Mouse (Mus musculus) kidney, adult 11 months (tissue): Measurements from ENCODE around the gene Tmem108.
A peak's percentile ranks its signal among the peaks of the same experiment; 100 is the strongest.

ENCODE experiments used
- DNase-seq: peaks from one replicate; pipeline ENCODE4 v3.0.0; 2022

The Tmem108 gene

GRCm38 (mm10) chr9:103544599-103544998, 217.0 kb downstream of the Tmem108 start:
- DNase-seq: no peak

- no peak for DNase-seq
Measured at GRCm38 (mm10) chr9:103540518-103540917, 221.1 kb downstream of the Tmem108 start.

DNA sequence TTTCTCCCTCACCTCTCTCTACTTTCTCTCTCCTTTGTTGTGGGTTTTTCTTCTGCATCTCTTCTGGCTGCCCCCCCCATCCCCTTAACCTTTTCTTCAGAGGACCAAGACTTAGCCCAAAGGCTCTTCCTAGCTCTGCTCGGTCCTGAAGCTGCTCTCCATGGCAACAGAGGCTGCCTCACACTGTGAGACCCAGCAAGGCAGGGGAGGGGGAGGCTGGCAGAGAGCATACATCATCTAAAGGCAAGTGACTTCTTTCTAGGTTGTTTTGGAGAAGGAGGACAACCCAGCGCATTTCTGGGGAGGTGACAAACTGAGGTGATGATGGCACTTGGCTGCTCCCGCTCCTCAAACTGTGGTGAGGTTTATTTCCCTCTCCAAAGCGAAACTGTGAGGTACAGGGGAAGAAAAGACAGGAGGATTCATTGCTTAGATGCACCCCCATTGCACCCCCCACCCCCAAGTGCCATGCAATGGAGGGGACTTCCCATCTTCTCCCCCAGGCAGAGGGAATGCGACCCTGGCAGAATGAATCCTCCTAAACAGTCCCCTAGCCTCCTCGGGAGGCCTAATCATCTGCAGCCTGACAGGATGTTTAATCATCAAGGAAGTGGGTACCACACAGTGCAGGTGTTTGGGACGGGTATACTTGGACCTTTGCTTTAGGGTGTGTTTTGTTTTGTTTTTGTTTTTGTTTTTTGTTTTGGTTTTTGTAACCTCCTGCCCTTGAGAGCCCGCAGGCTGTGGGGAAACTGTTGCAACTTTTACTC, 223.4 kb downstream of the Tmem108 start:
- no peak for DNase-seq

- DNase-seq: no peak
Measured at GRCm38 (mm10) chr9:103536059-103536634, 225.5 kb downstream of the Tmem108 start.

DNA sequence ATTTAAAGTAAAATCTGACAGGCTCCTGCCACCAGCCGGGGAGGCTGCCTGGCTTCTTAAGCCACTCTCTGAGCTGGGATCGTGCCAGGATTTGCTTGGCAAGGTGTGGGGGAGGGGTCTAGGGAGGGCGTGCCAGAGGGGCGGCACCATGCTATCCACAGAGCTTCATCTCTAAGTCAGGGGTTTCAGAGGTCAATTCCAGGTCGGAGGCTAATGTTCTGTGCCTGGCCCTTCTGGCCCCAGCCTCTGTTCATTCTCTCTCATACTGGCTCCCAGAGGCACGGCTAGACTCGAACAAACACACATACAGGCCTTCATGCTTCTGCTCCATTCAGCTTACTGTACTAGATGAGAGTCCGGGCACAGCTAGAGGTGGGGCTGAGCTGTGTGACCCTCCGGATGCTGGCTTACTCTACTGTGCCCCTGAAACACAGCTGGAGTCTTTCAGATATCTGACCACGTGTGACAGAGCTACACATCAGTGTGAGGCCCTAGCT, 236.5 kb downstream of the Tmem108 start:
- no peak for DNase-seq

- DNase-seq: no peak
Measured at GRCm38 (mm10) chr9:103524600-103524999, 237.0 kb downstream of the Tmem108 start.

- no peak for DNase-seq
Measured at GRCm38 (mm10) chr9:103523742-103524403, 237.8 kb downstream of the Tmem108 start.

DNA sequence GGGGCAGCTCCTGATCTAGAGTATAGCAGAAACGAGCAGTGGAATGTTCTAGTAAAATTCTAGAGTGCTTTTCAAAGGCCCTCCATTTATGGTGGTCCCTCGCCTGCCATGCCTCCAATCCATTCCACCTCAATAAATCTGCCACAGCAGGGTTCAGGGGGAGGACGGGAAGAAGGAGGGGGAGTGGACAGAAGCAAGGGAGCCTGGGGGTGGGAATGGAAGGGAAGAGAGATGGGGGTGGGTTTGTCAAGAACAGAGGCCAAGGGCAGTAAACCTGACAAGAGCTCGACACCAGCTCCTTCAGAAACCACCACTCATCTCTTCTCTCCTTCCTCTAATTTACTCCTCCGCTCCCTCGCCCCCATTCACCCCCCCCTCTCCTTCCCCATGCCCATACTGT, 238.6 kb downstream of the Tmem108 start:
- DNase-seq: no peak

DNA sequence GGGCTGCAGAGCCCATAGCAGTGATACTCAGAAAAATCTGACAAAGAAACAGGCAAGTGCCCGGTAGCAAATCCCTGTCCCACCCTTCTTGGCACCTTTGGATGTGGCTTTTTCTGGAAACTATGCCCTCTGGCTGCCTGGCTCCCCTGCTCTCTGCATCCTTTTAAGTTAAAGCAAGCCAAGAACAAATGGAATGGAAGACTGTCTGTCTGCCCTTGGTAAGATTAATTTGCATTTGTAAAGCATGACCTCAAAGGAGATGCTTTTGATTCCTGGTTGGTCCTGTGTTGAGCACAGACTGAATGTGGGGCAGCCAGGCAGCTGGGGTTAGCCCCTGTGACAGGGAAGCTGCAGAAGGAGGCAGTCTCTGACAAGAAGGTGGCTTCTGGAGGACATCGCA, 247.8 kb downstream of the Tmem108 start:
- no peak for DNase-seq

DNA sequence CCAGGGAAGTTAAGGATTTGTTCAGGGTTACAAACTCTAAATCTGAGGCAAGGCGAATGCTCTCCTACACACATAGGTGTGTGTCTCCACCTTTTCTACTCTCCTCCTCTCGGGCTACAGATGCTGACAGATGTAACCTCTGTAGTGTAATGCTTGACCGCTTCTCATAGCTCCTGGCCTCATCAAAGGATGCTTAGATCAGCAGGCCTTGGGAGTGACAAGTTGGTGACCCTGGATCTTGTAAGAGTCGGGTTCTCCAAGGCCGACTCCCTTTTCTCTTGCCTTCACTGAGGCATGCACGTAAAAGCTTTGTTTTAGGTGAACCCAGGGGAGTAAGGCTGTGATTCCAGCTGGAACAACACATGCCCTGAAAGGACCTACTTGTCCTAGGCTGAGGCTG, 249.4 kb downstream of the Tmem108 start:
- no peak for DNase-seq

- DNase-seq: no peak
Measured at GRCm38 (mm10) chr9:103506968-103507584, 254.6 kb downstream of the Tmem108 start.

DNA sequence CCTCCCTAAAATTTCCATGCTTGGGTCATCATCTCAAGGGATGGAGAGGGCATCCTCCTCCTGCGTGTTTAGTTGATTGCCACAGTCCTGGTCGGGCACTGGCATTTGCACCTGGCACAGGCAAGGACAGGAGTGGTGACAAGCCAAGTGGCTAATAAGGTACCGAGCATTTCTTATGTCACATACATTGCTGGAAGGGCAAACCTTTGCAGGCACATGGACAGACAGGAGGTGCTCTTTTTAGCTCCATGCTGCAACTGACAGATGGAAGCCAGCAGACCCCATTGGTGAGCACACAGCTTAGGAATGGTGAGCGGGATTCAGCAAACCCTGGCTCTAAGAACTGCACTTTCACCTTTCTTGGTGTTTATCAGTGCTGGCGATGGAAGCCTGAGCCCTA, 256.6 kb downstream of the Tmem108 start:
- no peak for DNase-seq

DNA sequence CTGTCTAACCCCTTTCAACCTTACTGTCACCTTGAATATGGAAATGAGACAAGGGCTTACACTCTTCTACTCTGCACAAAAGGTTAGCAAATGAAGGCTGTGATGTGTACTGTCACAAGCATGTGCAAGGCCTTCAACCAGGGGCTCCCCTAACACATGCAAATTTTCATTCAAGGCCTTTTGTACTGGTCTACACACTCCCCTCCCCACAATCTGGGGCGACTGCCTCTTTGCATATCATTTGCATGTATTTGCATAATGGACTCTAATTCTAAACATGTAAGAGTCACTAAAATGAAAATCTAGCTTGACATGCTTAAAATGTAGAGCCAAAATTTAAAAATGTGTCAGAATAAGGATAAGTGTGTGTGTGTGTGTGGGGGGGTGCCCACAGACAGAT, 257.0 kb downstream of the Tmem108 start:
- DNase-seq: no peak

DNA sequence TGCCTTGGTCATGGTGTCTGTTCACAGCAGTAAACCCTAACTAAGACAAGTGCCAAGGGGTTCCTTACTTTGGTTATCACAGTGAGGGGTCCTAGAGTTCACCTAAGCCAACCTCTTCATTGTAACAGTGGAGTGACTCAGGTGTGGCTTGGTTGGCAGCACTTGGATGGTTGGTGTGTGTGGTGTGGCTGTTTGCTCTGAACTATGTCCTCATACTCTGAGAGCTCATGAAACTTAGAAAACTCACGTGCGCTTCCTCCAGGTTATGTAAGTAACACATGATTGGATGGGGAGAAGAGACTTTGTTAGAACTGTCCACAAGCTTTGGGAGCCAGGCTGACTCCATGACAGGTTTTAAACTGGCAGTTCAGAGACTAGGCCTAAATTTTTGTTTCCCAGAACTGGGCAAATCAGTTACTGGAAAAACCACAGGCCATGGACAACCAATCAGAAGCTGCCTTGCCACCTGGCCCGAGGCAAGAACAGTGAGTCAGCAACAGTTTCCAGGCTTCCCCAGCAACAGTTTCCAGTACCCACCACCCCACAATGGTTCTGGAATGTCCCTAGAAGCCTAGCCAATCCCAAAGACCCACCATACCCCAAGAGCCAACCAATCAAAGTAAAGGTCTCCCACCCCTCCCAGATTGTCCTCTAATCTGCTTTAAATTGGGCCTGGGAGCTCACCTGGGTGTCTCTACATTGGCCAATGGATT, 257.9 kb downstream of the Tmem108 start:
- peak; percentile 51 for DNase-seq

DNA sequence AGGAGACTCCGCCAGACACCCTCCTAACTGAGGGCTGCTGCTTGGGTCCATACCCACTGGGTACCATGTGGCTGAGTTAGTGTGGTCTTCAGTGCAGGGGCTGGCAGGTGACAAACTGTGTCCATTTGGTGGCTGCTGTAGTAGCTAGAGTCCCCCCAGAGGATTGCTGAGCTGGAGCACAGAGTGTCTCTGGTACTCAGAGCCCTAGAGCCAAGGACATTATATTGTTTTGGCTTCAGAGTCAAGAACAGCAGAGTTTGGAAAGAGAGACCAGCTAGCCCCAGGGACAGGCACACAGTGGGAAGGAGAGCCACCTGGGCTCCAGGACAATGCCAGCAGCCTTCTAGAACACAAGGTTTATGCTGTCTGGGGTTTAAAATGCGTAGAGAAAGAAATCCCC, 259.0 kb downstream of the Tmem108 start:
- DNase-seq: no peak

DNA sequence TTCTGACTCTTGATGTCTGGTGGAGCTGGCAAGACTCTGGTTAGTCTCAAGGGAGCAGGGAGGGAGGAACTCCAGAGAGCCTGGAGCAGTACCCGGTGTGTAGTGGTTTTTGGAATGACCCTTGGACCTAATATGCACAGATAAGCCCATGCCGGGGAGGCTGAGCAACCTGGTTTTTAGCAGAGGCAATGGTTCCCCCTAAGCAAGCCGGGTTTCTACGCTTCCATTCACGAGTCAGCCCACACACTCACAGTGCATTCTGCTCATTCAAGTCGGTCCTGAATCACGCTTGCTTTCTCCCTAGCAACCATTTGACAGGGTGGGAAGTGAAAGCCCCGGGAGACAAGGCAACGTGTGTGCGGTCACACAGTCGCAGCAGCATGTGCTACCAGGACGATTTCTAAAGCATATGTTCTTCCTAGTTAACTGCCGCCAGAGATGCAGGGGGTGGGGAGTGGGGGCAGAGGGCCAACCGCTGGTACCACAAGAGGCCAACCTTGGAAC, 259.7 kb downstream of the Tmem108 start:
- DNase-seq: no peak

DNA sequence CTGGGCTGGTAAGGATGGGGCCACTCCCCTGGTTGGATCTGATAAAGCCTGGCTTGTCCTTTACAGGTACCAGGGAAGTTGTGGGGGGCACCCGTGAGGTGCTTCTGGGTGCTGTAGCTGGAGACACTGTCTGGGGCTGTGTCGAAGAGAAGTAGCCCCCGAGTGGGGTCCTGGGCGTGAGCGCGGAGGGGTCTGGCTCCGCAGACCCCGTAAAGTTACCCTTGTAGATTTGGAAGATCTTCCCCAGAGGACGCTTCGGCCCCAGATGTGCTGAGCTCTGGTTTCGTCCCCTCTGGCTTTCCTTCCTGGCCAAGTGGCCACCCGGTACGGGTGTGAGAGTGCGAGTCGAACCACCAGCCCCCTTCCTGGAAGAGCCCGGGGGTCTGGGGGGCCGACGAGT, 262.3 kb downstream of the Tmem108 start:
- DNase-seq: no peak

DNA sequence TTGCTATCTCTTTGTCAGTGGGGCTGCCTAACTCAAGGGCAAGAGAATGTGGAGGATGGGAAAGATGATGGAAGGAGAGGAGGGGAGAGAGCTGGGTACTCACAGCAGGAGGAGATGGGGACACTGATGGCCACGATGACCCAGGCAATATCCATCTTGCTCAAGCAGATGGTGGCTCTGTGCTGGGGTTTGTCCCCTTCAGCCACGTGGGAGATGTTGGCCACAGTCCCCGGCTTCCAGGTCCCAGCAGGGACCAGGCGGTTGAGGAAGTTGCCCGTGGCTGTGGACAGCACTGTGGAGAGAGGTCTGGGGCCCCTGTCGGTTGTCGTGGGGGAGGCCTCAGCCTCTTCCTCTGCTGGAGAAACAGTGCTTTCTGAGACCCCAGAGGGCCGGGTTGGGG, 262.9 kb downstream of the Tmem108 start:
- DNase-seq: no peak

DNA sequence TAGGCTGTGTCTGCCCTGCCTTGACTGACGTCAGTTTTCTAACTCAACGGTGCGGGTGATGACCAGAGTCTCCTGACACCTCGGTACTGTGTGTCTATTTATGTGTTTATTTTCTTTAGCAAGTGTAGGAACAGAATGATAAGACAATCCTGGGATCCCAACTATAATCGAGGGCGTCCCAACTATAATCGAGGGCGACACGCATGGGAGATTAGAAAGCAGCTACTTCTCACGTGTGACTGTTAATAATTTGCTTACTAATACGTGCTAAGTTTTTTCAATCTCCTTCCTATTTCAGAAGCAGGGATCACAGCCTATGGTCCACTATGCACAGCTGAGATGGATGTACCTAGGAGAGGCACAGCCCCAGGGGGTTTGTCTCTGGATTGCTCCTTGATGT, 266.2 kb downstream of the Tmem108 start:
- DNase-seq: no peak

DNA sequence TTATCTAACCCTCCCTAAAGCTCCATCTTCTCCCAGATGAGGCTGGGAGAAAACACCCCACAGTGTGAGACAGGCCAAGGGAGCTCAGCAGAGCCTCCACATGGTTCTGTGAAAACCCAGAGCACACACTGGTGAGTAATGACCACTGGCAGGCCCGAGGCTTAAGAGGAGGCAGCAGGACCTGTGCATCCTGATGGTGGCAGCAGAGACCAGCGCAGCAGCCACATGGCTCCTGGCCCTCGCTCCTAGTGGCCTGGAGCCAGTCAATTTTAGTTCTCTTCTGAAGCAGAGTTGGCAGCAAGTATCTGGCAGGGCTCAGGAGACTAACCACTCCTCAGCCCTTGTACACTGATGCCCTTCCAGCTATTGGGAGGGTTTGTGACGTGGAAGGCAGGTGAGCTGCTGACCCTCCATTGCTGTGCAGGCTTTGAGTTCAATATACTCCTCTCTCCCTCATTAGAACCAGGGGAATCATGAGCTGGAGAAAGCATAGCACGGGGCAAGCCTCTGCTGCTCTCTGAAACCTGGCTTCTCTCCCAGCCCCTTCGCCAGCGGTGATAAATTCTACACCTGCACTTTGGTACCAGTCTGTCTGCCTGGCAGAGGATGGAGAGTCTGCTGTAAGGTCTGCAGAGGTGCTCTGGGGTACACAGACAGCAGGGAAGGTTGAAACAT, 267.2 kb downstream of the Tmem108 start:
- DNase-seq: peak; percentile 80

DNA sequence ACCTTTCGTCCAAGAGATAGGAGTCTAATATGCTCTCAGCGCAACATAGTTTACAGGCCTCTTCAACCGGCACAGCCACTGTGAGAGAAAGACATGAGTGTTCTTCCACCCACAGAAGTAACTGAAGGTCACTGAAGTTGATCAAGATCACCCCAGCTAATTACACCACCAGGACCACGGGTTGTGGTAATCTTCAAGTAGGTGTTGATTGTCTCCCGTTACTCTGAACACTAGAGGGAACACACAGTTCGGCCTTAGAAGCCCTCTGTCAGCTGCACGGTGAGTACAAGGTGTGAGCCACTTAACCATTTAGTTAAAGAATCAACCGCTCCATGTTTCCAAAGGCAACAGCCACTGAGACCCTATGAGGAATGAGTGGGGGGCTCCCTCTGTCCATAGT, 269.7 kb downstream of the Tmem108 start:
- no peak for DNase-seq

- peak; percentile 68 for DNase-seq
Measured at GRCm38 (mm10) chr9:103490439-103490838, 271.2 kb downstream of the Tmem108 start.
